Mouse (Mus musculus): Measurements from ENCODE around the gene Lbr.

The Lbr gene

DNA sequence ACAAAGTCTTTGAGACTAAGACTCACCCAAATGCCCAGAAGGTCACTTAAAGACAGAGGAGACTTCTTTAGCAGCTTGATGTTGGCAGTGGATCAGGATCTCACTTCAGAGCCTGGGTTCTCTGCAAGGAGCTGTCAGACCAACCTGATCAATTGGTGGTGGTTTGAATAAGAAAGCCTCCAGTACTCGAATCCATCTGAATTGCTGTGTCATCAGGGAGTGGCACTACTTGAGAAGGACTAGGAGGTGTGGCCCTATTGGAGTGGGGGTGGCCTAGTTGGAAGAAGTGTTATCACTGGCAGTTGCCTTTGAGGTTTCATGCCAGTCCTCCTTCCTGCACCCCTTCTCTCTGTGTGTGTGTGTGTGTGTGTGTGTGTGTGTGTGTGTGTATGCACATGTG, 66.3 kb downstream of the Lbr start:
- WGBS: 69% methylated on average over 1 of the region's 1 CpGs

DNA sequence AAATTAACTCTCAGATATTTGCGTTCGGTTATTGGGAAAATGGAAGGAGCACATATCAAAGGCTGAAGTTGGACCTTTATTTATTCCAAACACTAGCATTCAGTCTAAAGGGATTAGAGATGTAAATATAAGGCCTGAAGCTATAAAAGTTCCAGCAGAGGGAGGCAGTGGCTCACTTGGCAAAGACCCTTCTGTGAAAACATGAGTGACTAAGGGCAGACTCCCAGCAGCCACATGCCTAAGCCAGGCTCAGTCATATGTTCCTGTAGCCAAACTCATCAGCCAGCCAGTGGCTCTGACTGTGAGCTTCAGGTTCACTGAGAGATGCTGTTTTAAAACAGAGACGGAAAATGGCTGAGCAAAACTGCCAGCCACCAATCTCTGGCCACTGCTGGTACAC, 71.0 kb downstream of the Lbr start:
- 89% methylated on average over 3 of the region's 3 CpGs for WGBS

DNA sequence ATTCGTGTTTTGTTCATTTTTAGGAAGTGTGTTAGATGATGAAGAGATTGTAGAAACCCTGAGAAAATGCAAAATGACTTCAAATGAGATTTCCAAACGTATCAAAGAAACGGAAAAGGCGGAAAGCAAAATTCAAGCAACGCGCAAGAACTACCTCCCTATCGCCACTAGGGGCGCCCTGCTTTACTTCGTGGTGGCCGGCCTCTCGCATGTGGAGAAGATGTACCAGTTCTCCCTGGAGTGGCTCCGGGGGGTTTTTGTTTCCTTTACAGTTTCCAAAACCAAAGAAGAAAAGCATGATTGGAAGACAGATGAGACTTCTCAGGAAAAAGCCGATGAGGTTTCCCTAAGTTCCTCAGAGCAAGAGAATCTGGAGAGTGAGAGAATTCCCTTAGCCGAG, 73.5 kb downstream of the Lbr start:
- WGBS: 43% methylated on average over 14 of the region's 14 CpGs
